Mouse (Mus musculus) spleen, adult 2 months (tissue): ENCODE data around the gene Cdhr4. TPM values are rescaled to one million over a fixed set of nuclear protein-coding genes. Genes with fewer than 3 reads are reported as not detected.
A peak's percentile ranks its signal among the peaks of the same experiment; 100 is the strongest.

ENCODE experiments used
- DNase-seq, 2 experiments: peaks; one replicate each; pipeline versions ENCODE4 v3.0.0 to v3.0.0-alpha.2; 2012 to 2021; ENCODE audit warnings: low spot score in 2 of 2, low read depth in 1 of 2
- H3K27ac ChIP-seq: fragments of 200-500 bp; 2 replicates; pipeline ENCODE4 v1.5.1; 2012; ENCODE audit warnings: low read length, inconsistent platforms; ENCODE audit not compliant: insufficient read depth
- H3K27me3 ChIP-seq: fragments of 200-500 bp; 2 replicates; pipeline ENCODE4 v1.6.1; 2012; ENCODE audit warnings: mild to moderate bottlenecking, moderate library complexity, low read length, inconsistent platforms; ENCODE audit not compliant: control insufficient read depth, insufficient read depth
- H3K36me3 ChIP-seq: fragments of 200-500 bp; 2 replicates; pipeline ENCODE4 v1.6.1; 2012; ENCODE audit warnings: mild to moderate bottlenecking, low read length, inconsistent platforms; ENCODE audit not compliant: control insufficient read depth, insufficient read depth
- H3K4me1 ChIP-seq: fragments of 200-500 bp; 2 replicates; pipeline ENCODE4 v1.6.1; 2011; ENCODE audit warnings: inconsistent platforms; ENCODE audit not compliant: control insufficient read depth, insufficient read depth, insufficient read length
- H3K4me3 ChIP-seq: fragments of 200-500 bp; 2 replicates; pipeline ENCODE4 v1.5.1; 2011; ENCODE audit warnings: mild to moderate bottlenecking, inconsistent platforms; ENCODE audit not compliant: insufficient read depth, insufficient read length; ENCODE audit errors: extremely low read depth
- CTCF ChIP-seq: fragments of 200-500 bp; IDR thresholded peaks from 2 replicates; pipeline ENCODE4 v1.5.1; 2011; ENCODE audit warnings: mild to moderate bottlenecking, inconsistent platforms; ENCODE audit not compliant: insufficient read depth, insufficient read length, insufficient replicate concordance; ENCODE audit errors: extremely low read depth
- POLR2A ChIP-seq: fragments of 200-500 bp; IDR thresholded peaks from 2 replicates; pipeline ENCODE4 v1.6.1; 2011; ENCODE audit warnings: low read depth, low read length, inconsistent platforms
- WGBS: fragments of 180-500 bp; shearing (Covaris S2); methylation state at CpG from one replicate; pipeline ENCODE4 v1.1.7; 2018; 5-methylcytosine and 5-hydroxymethylcytosine counted together
- polyA plus RNA-seq: library from polyadenylated mRNA; depleted of rRNA; stranded (reverse); fragments of >200 nt; gene quantifications from 2 replicates; pipeline ENCODE4 v1.2.3, GENCODE M21; 2012; rRNA removed

The Cdhr4 gene
- polyA plus RNA-seq: 2.2 and 2.9 TPM in 2 replicates

DNA sequence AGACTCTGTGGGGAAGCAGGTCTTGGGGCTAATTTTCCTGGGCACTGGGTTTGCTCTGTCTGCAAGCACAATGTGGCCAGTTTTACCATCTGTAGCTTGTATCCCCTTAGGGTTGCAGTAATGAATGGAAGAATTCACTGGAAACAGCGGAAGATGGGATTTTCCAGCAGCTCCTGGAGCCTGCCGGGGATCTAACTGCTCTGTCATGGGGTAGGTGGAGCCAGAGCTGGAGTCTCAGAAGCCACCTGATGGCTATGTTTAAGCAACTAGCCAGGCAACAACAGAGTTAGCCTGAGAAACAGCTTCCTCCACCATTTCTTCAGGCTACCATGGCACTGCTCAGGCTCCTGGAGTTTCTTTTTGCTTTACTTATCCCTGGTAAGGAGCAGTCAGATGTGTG lies at the start of gene Cdhr4:
Gene Cdhr4, plus strand, starts transcription at position 301 of the 400 bp plus-strand sequence.
- DNase-seq: no peak
- no peaks in the 10 kb centered on the region for H3K4me1 ChIP-seq
- H3K4me3 ChIP-seq: no peak within 1 kb of the TSS
- no peaks in the 10 kb centered on the region for H3K27me3 ChIP-seq
- no peaks in the 10 kb centered on the region for H3K36me3 ChIP-seq
- TF ChIP-seq POLR2A: no peak
- no peak for TF ChIP-seq CTCF
- no peak within 1 kb of the TSS for H3K27ac ChIP-seq
- 86% methylated on average over 2 of the region's 2 CpGs for WGBS

GRCm38 (mm10) chr9:107947241-107948194 lies 44.8 kb upstream of the Cdhr4 start:
- 87% methylated on average over 31 of the region's 31 CpGs for WGBS
- no peaks in the 10 kb centered on the region for H3K36me3 ChIP-seq
- TF ChIP-seq POLR2A: no peak
- DNase-seq: no peak
- H3K27ac ChIP-seq: no peak overlapping the region
- H3K4me3 ChIP-seq: no peak overlapping the region
- no peaks in the 10 kb centered on the region for H3K27me3 ChIP-seq
- H3K4me1 ChIP-seq: no peaks in the 10 kb centered on the region; the same call in 1 of the 2 replicates

DNA sequence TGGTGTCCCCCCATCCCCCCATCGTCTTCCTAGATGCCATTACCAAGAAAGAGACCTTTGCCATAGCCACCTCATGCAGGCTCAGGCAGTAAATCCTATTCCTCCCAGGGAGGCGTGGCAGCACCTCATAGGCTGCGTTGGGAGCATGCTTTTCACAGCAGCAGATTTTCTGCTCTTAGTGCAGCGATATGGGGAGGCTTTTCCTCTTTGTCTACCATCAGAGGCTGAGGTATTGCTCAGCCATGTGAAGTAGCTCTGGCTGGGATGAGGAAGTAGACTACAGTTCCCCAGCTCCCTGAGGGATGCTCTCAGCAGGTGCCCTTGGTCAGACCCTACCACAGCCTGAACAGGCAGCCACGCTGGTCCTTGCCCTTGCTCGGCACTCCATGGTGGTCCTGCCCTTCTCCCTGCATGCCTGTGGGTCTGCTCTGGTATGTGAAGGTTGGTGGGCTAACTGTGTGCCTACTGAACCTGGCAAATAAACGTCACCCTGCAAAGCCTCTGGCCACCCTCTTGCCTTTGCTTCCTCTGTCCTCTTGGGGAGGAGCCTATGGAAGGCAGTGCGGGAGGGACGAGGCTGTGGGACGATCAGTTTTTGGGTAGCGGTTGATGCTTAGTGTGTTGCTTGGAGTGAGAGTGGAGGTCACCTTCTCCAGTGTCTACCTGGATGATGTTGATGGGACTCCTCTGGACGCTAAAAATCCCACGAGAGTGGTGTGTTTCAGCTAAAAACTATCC lies 42.9 kb upstream of the Cdhr4 start:
- Histone ChIP-seq H3K36me3 (no peaks in the 10 kb centered on the region), H3K27ac (no peak overlapping the region), H3K27me3 (no peaks in the 10 kb centered on the region), H3K4me3 (no peak overlapping the region), H3K4me1 (no peaks in the 10 kb centered on the region; the same call in 1 of the 2 replicates)
- WGBS: 69% methylated on average over 13 of the region's 13 CpGs
- no peak for TF ChIP-seq CTCF
- TF ChIP-seq POLR2A: no peak
- DNase-seq: no peak

- WGBS: 76% methylated on average over 10 of the region's 10 CpGs
- Histone ChIP-seq H3K36me3 (no peaks in the 10 kb centered on the region), H3K4me1 (no peaks in the 10 kb centered on the region; the same call in 1 of the 2 replicates), H3K27me3 (no peaks in the 10 kb centered on the region), H3K4me3 (peak within 1 kb of the TSS; percentile 66), H3K27ac (peak within 1 kb of the TSS; percentile 14)
- no peak for DNase-seq
- no peak for TF ChIP-seq POLR2A
- TF ChIP-seq CTCF: no peak
These were observed 42.4 kb upstream of the Cdhr4 start, which contains the start of gene Traip for GRCm38 (mm10) chr9:107949922-107950235. Gene Traip, plus strand, starts transcription at chr9:107950136.

GRCm38 (mm10) chr9:107950460-107951355 lies 41.6 kb upstream of the Cdhr4 start:
- TF ChIP-seq CTCF: no peak
- no peak; the same call in 1 of the 2 replicates for TF ChIP-seq POLR2A
- H3K36me3 ChIP-seq: no peaks in the 10 kb centered on the region
- peak overlapping the region; percentile 14 for H3K27ac ChIP-seq
- peak overlapping the region; percentile 66 for H3K4me3 ChIP-seq
- peak; percentile 57 to 84 for DNase-seq
- 11% methylated on average over 45 of the region's 45 CpGs for WGBS
- H3K27me3 ChIP-seq: no peaks in the 10 kb centered on the region
- no peaks in the 10 kb centered on the region; the same call in 1 of the 2 replicates for H3K4me1 ChIP-seq

DNA sequence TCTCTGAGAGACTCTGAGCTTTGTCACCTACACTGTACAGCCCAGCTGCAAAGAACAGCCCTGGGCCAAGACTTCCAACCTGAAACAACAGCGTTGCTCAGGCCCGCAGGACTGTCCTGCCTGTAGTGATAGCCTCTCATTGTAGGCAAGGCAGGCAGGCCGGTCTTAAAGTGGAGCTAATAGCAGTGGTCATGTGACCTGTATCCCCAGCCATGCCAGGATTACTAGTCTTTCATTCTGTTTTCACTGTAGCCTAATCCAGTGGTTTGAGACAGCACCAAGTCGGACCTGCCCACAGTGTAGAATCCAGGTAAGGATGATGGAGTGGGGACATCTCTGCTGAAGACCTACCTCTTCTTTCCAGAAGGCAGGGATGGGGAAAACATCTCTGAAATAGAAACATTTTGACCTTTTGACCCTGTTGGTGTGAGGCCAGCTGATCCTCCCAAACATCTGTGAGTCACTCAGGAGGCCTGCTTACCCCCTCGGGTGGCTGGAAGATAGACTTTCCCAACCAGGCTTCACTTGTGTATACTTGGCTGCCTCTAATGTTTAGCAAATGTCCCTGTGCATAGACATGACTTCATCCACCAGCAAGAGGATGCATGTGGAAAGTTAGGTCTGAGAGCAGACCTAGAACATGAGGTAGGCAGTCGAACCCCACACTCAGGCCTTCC lies 36.5 kb upstream of the Cdhr4 start:
- 91% methylated on average over 6 of the region's 6 CpGs for WGBS
- Histone ChIP-seq H3K27me3 (no peaks in the 10 kb centered on the region), H3K4me1 (no peaks in the 10 kb centered on the region), H3K36me3 (0 out of 2 replicates have a peak, but pooled peaks cover 2% of the 10 kb centered on the region), H3K27ac (no peak overlapping the region), H3K4me3 (no peak overlapping the region)
- DNase-seq: no peak
- TF ChIP-seq CTCF (no peak), POLR2A (no peak)
